Mouse (Mus musculus) hindbrain, embryonic 15.5 days (tissue): ENCODE results near the gene Col4a1. TPM values are rescaled to one million over a fixed set of nuclear protein-coding genes. Genes with fewer than 3 reads are reported as not detected.

Experiments
- ATAC-seq: fragments of 200-750 bp; cut with Nextera tagmentation; 2 replicates; pipeline ENCODE4 v1.8.0; 2017; ENCODE audit warnings: low read depth, moderate number of reproducible peaks, moderate TSS enrichment; ENCODE audit not compliant: low FRiP score
- H3K27ac ChIP-seq: fragments of 300-500 bp; sonication (generic); replicated peaks from 2 replicates; pipeline ENCODE4 v1.5.1; 2015; ENCODE audit warnings: mild to moderate bottlenecking, inconsistent platforms
- H3K27me3 ChIP-seq: fragments of 300-500 bp; sonication (generic); 2 replicates; pipeline ENCODE4 v1.6.1; 2015; ENCODE audit warnings: control low read depth, inconsistent platforms
- H3K36me3 ChIP-seq: fragments of 300-500 bp; sonication (generic); 2 replicates; pipeline ENCODE4 v1.6.1; 2015; ENCODE audit warnings: control low read depth, inconsistent platforms
- H3K4me1 ChIP-seq: fragments of 300-500 bp; sonication (generic); replicated peaks from 2 replicates; pipeline ENCODE4 v1.6.1; 2015; ENCODE audit warnings: control low read depth, inconsistent platforms
- H3K4me2 ChIP-seq: fragments of 300-500 bp; sonication (generic); 2 replicates; pipeline ENCODE4 v1.6.1; 2015; ENCODE audit warnings: moderate library complexity, mild to moderate bottlenecking, inconsistent platforms
- H3K4me3 ChIP-seq: fragments of 300-500 bp; sonication (generic); 2 replicates; pipeline ENCODE4 v1.5.1; 2015; ENCODE audit warnings: mild to moderate bottlenecking, inconsistent platforms
- H3K9ac ChIP-seq: fragments of 300-500 bp; sonication (generic); 2 replicates; pipeline ENCODE4 v1.6.1; 2015; ENCODE audit warnings: inconsistent platforms
- H3K9me3 ChIP-seq: fragments of 300-500 bp; sonication (generic); 2 replicates; pipeline ENCODE4 v1.6.1; 2016; ENCODE audit warnings: control low read depth, inconsistent platforms
- WGBS: fragments of 180-500 bp; shearing (Covaris S2); methylation state at CpG from one replicate; pipeline ENCODE4 v1.1.7; 2015; 5-methylcytosine and 5-hydroxymethylcytosine counted together
- polyA plus RNA-seq: library from polyadenylated mRNA; unstranded; fragments of >200 nt; fragmentation: Nextera tagmentation; extraction: Ambion mirVana; gene quantifications from 2 replicates; pipeline ENCODE4 v1.2.1, GENCODE M21; 2015

The Col4a1 gene
- polyA plus RNA-seq, 1 experiment from 2014 or later: 92.1 TPM

- Histone ChIP-seq H3K9ac (no peak overlapping the region), H3K4me1 (peaks cover 28% of the 10 kb centered on the region), H3K27me3 (no peaks in the 10 kb centered on the region), H3K36me3 (no peaks in the 10 kb centered on the region), H3K4me2 (no peak overlapping the region), H3K27ac (peak overlapping the region; percentile 65), H3K4me3 (no peak overlapping the region), H3K9me3 (no peaks in the 10 kb centered on the region)
- 71% methylated on average over 3 of the region's 3 CpGs for WGBS
- ATAC-seq: no peak
These were observed 35.0 kb downstream of the Col4a1 start for GRCm38 (mm10) chr8:11277602-11278051.

GRCm38 (mm10) chr8:11276286-11276685 is 36.3 kb downstream of the Col4a1 start:
- Histone ChIP-seq H3K4me2 (no peak overlapping the region), H3K9me3 (no peaks in the 10 kb centered on the region), H3K4me3 (no peak overlapping the region), H3K9ac (no peak overlapping the region), H3K4me1 (peaks cover 21% of the 10 kb centered on the region), H3K27ac (no peak overlapping the region), H3K27me3 (no peaks in the 10 kb centered on the region), H3K36me3 (no peaks in the 10 kb centered on the region)
- ATAC-seq: no peak
- WGBS: 78% methylated on average over 6 of the region's 6 CpGs

GRCm38 (mm10) chr8:11274415-11274814 is 38.2 kb downstream of the Col4a1 start:
- Histone ChIP-seq H3K27me3 (no peaks in the 10 kb centered on the region), H3K36me3 (no peaks in the 10 kb centered on the region), H3K4me1 (peaks cover 19% of the 10 kb centered on the region), H3K4me3 (no peak overlapping the region), H3K27ac (no peak overlapping the region), H3K9me3 (no peaks in the 10 kb centered on the region), H3K9ac (no peak overlapping the region), H3K4me2 (no peak overlapping the region)
- no peak for ATAC-seq
- WGBS: 82% methylated on average over 7 of the region's 7 CpGs

- Histone ChIP-seq H3K36me3 (no peaks in the 10 kb centered on the region), H3K4me2 (no peak overlapping the region), H3K9ac (no peak overlapping the region), H3K27me3 (no peaks in the 10 kb centered on the region), H3K4me3 (no peak overlapping the region), H3K4me1 (peaks cover 12% of the 10 kb centered on the region; the same call in 1 of the 2 replicates), H3K27ac (no peak overlapping the region), H3K9me3 (no peaks in the 10 kb centered on the region)
- no peak for ATAC-seq
- 89% methylated on average over 15 of the region's 15 CpGs for WGBS
These were observed 39.0 kb downstream of the Col4a1 start for GRCm38 (mm10) chr8:11273506-11274158.

- 91% methylated on average over 6 of the region's 6 CpGs for WGBS
- Histone ChIP-seq H3K27ac (no peak overlapping the region), H3K4me2 (no peak overlapping the region), H3K9ac (no peak overlapping the region), H3K27me3 (no peaks in the 10 kb centered on the region), H3K4me3 (no peak overlapping the region), H3K9me3 (no peaks in the 10 kb centered on the region), H3K4me1 (0 out of 2 replicates have a peak, but pooled peaks cover under 1% of the 10 kb centered on the region), H3K36me3 (no peaks in the 10 kb centered on the region)
- no peak for ATAC-seq
These were observed 40.4 kb downstream of the Col4a1 start for GRCm38 (mm10) chr8:11272205-11272604.

GRCm38 (mm10) chr8:11270826-11271225 is 41.8 kb downstream of the Col4a1 start:
- Histone ChIP-seq H3K27ac (no peak overlapping the region), H3K4me1 (no peaks in the 10 kb centered on the region), H3K9me3 (no peaks in the 10 kb centered on the region), H3K4me2 (no peak overlapping the region), H3K4me3 (no peak overlapping the region), H3K9ac (no peak overlapping the region), H3K27me3 (no peaks in the 10 kb centered on the region), H3K36me3 (no peaks in the 10 kb centered on the region)
- ATAC-seq: no peak
- WGBS: 77% methylated on average over 6 of the region's 6 CpGs

GRCm38 (mm10) chr8:11268753-11269152 is 43.9 kb downstream of the Col4a1 start:
- no peak overlapping the region for H3K4me3 ChIP-seq
- no peak overlapping the region for H3K9ac ChIP-seq
- 78% methylated on average over 6 of the region's 6 CpGs for WGBS
- no peak overlapping the region for H3K27ac ChIP-seq
- no peaks in the 10 kb centered on the region for H3K27me3 ChIP-seq
- H3K9me3 ChIP-seq: no peaks in the 10 kb centered on the region
- no peaks in the 10 kb centered on the region for H3K36me3 ChIP-seq
- H3K4me1 ChIP-seq: no peaks in the 10 kb centered on the region
- no peak for ATAC-seq
- H3K4me2 ChIP-seq: no peak overlapping the region

GRCm38 (mm10) chr8:11266471-11266870 is 46.2 kb downstream of the Col4a1 start:
- no peak for ATAC-seq

GRCm38 (mm10) chr8:11265971-11266370 is 46.7 kb downstream of the Col4a1 start:
- H3K36me3 ChIP-seq: no peaks in the 10 kb centered on the region
- 71% methylated on average over 3 of the region's 3 CpGs for WGBS
- no peak overlapping the region for H3K9ac ChIP-seq
- H3K4me1 ChIP-seq: no peaks in the 10 kb centered on the region
- no peak overlapping the region for H3K4me2 ChIP-seq
- no peak overlapping the region for H3K27ac ChIP-seq
- ATAC-seq: no peak
- H3K4me3 ChIP-seq: no peak overlapping the region
- no peaks in the 10 kb centered on the region for H3K9me3 ChIP-seq
- no peaks in the 10 kb centered on the region for H3K27me3 ChIP-seq

More at GRCm38 (mm10) chr8:11266471-11266870, 46.2 kb downstream of the Col4a1 start:
- H3K9ac ChIP-seq: no peak overlapping the region
- no peaks in the 10 kb centered on the region for H3K27me3 ChIP-seq
- WGBS: 94% methylated on average over 2 of the region's 2 CpGs
- H3K36me3 ChIP-seq: no peaks in the 10 kb centered on the region
- no peak overlapping the region for H3K4me3 ChIP-seq
- H3K9me3 ChIP-seq: no peaks in the 10 kb centered on the region
- H3K4me2 ChIP-seq: no peak overlapping the region
- H3K27ac ChIP-seq: no peak overlapping the region
- H3K4me1 ChIP-seq: no peaks in the 10 kb centered on the region

GRCm38 (mm10) chr8:11263848-11264247 is 48.8 kb downstream of the Col4a1 start:
- ATAC-seq: no peak
- Histone ChIP-seq H3K4me1 (no peaks in the 10 kb centered on the region), H3K4me2 (no peak overlapping the region), H3K9me3 (no peaks in the 10 kb centered on the region), H3K4me3 (no peak overlapping the region), H3K27me3 (no peaks in the 10 kb centered on the region), H3K27ac (no peak overlapping the region), H3K9ac (no peak overlapping the region), H3K36me3 (no peaks in the 10 kb centered on the region)
- 90% methylated on average over 6 of the region's 6 CpGs for WGBS

- no peaks in the 10 kb centered on the region for H3K4me1 ChIP-seq
- no peak for ATAC-seq
- H3K4me3 ChIP-seq: no peak overlapping the region
- no peak overlapping the region for H3K27ac ChIP-seq
- 85% methylated on average over 15 of the region's 15 CpGs for WGBS
- no peaks in the 10 kb centered on the region for H3K9me3 ChIP-seq
- no peaks in the 10 kb centered on the region for H3K36me3 ChIP-seq
- no peak overlapping the region for H3K4me2 ChIP-seq
- H3K9ac ChIP-seq: no peak overlapping the region
- no peaks in the 10 kb centered on the region for H3K27me3 ChIP-seq
These were observed 50.4 kb downstream of the Col4a1 start for GRCm38 (mm10) chr8:11262031-11262735.

GRCm38 (mm10) chr8:11259832-11260615 is 52.6 kb downstream of the Col4a1 start:
- ATAC-seq: no peak
- H3K36me3 ChIP-seq: no peaks in the 10 kb centered on the region
- H3K9ac ChIP-seq: no peak overlapping the region

More at GRCm38 (mm10) chr8:11259832-11260615, 52.6 kb downstream of the Col4a1 start:
- no peaks in the 10 kb centered on the region for H3K9me3 ChIP-seq
- H3K27me3 ChIP-seq: no peaks in the 10 kb centered on the region
- H3K4me1 ChIP-seq: 0 out of 2 replicates have a peak, but pooled peaks cover 4% of the 10 kb centered on the region
- no peak overlapping the region for H3K27ac ChIP-seq
- WGBS: 54% methylated on average over 10 of the region's 10 CpGs
- H3K4me2 ChIP-seq: no peak overlapping the region
- no peak overlapping the region for H3K4me3 ChIP-seq
